Mouse (Mus musculus): ENCODE measurements around the gene Synj1. TPM values are rescaled to one million over a fixed set of nuclear protein-coding genes. Genes with fewer than 3 reads are reported as not detected.

Gene Synj1
- total and polyA plus RNA-seq, 3 experiments: 21.2 to 28.9 (median 28.7) TPM

GRCm38 (mm10) chr16:91045511-91045910, 34.4 kb upstream of the Synj1 start:
- no peaks in the 10 kb centered on the region for H3K27me3 ChIP-seq (ENCODE audit: control insufficient read depth, insufficient read depth, low read length)
- no peak overlapping the region for H3K27ac ChIP-seq
- TF ChIP-seq CTCF (IDR thresholded peaks at IDR 0.05) (peak; percentile 69), POLR2A (IDR thresholded peaks at IDR 0.05; ENCODE audit: insufficient read depth, low read depth, low read length) (no peak)
- intact Hi-C loops (cut with DNase I): no loop called here
- peaks cover 4% of the 10 kb centered on the region; the same call in 1 of the 2 replicates for H3K36me3 ChIP-seq (ENCODE audit: control insufficient read depth, insufficient read depth, low read length)
- H3K4me3 ChIP-seq: no peak overlapping the region
- no peaks in the 10 kb centered on the region; the same call in 1 of the 2 replicates for H3K79me2 ChIP-seq (replicated peaks; ENCODE audit: control insufficient read depth, insufficient read depth, low read length)
- peak; percentile 29 to 50 for DNase-seq
- WGBS: 51% methylated on average over 8 of the region's 8 CpGs
- H3K9ac ChIP-seq (ENCODE audit: low read depth, low read length): no peak overlapping the region
- peaks cover 1% of the 10 kb centered on the region; the same call in 1 of the 2 replicates for H3K4me1 ChIP-seq (ENCODE audit: control insufficient read depth, insufficient read depth, low read length)

- TF ChIP-seq POLR2A (IDR thresholded peaks at IDR 0.05; ENCODE audit: insufficient read depth, low read depth, low read length) (peak; percentile 94), EP300 (IDR thresholded peaks at IDR 0.05; ENCODE audit: insufficient read depth, low read depth, low read length) (peak; percentile 89), CTCF (IDR thresholded peaks at IDR 0.05) (peak; percentile 99)
Observed at GRCm38 (mm10) chr16:91044270-91045182, 33.4 kb upstream of the Synj1 start, which contains the start of gene Paxbp1. TSS of gene Paxbp1 (minus strand) at chr16:91044543.

GRCm38 (mm10) chr16:91043461-91044248, 32.5 kb upstream of the Synj1 start:
- intact Hi-C loops (cut with DNase I): loop anchor here (1.0 kb wide), 1 partner anchor 32 kb away; the partner anchor contains the start of gene Synj1
- H3K79me2 ChIP-seq (replicated peaks; ENCODE audit: control insufficient read depth, insufficient read depth, low read length): peaks cover 5% of the 10 kb centered on the region
- H3K9ac ChIP-seq (ENCODE audit: low read depth, low read length): peak overlapping the region; percentile 94
- peaks cover 4% of the 10 kb centered on the region; the same call in 1 of the 2 replicates for H3K36me3 ChIP-seq (ENCODE audit: control insufficient read depth, insufficient read depth, low read length)
- peak; percentile 64 to 70 for DNase-seq
- H3K27ac ChIP-seq: peak overlapping the region; percentile 92
- WGBS: under 1% methylated on average over 62 of the region's 63 CpGs
- H3K4me1 ChIP-seq (ENCODE audit: control insufficient read depth, insufficient read depth, low read length): peaks cover 3% of the 10 kb centered on the region
- H3K4me3 ChIP-seq: peak overlapping the region; percentile 94
- H3K27me3 ChIP-seq (ENCODE audit: control insufficient read depth, insufficient read depth, low read length): no peaks in the 10 kb centered on the region
- TF ChIP-seq EP300 (IDR thresholded peaks at IDR 0.05; ENCODE audit: insufficient read depth, low read depth, low read length): no peak
- TF ChIP-seq POLR2A (IDR thresholded peaks at IDR 0.05; ENCODE audit: insufficient read depth, low read depth, low read length): no peak
- no peak for TF ChIP-seq CTCF (IDR thresholded peaks at IDR 0.05)

More at GRCm38 (mm10) chr16:91044270-91045182, 33.4 kb upstream of the Synj1 start, which contains the start of gene Paxbp1:
- Histone ChIP-seq H3K27ac (peak within 1 kb of the TSS; percentile 92), H3K36me3 (ENCODE audit: control insufficient read depth, insufficient read depth, low read length) (peaks cover 4% of the 10 kb centered on the region; the same call in 1 of the 2 replicates), H3K27me3 (ENCODE audit: control insufficient read depth, insufficient read depth, low read length) (no peaks in the 10 kb centered on the region), H3K4me3 (peak within 1 kb of the TSS; percentile 94), H3K4me1 (ENCODE audit: control insufficient read depth, insufficient read depth, low read length) (peaks cover 3% of the 10 kb centered on the region), H3K9ac (ENCODE audit: low read depth, low read length) (peak within 1 kb of the TSS; percentile 94), H3K79me2 (replicated peaks; ENCODE audit: control insufficient read depth, insufficient read depth, low read length) (peaks cover 2% of the 10 kb centered on the region)
- WGBS: 1% methylated on average over 70 of the region's 70 CpGs
- DNase-seq: peak; percentile 99
- intact Hi-C loops (cut with DNase I): no loop called here

GRCm38 (mm10) chr16:91042640-91043039, 31.5 kb upstream of the Synj1 start:
- peaks cover 3% of the 10 kb centered on the region for H3K4me1 ChIP-seq (ENCODE audit: control insufficient read depth, insufficient read depth, low read length)
- DNase-seq: no peak
- peak overlapping the region; percentile 94 for H3K4me3 ChIP-seq
- intact Hi-C loops (cut with DNase I): loop anchor here (1.0 kb wide), 1 partner anchor 31 kb away; the partner anchor contains the start of gene Synj1
- no peaks in the 10 kb centered on the region for H3K27me3 ChIP-seq (ENCODE audit: control insufficient read depth, insufficient read depth, low read length)
- TF ChIP-seq CTCF (IDR thresholded peaks at IDR 0.05) (no peak), POLR2A (IDR thresholded peaks at IDR 0.05; ENCODE audit: insufficient read depth, low read depth, low read length) (no peak), EP300 (IDR thresholded peaks at IDR 0.05; ENCODE audit: insufficient read depth, low read depth, low read length) (no peak)
- 27% methylated on average over 1 of the region's 1 CpGs for WGBS
- no peak overlapping the region for H3K27ac ChIP-seq
- H3K79me2 ChIP-seq (replicated peaks; ENCODE audit: control insufficient read depth, insufficient read depth, low read length): peaks cover 5% of the 10 kb centered on the region
- no peak overlapping the region for H3K9ac ChIP-seq (ENCODE audit: low read depth, low read length)
- peaks cover 8% of the 10 kb centered on the region for H3K36me3 ChIP-seq (ENCODE audit: control insufficient read depth, insufficient read depth, low read length)

GRCm38 (mm10) chr16:91035866-91036265, 24.8 kb upstream of the Synj1 start:
- H3K27ac ChIP-seq: no peak overlapping the region
- H3K27me3 ChIP-seq (ENCODE audit: control insufficient read depth, insufficient read depth, low read length): no peaks in the 10 kb centered on the region
- DNase-seq: no peak
- 76% methylated on average over 10 of the region's 10 CpGs for WGBS
- TF ChIP-seq EP300 (IDR thresholded peaks at IDR 0.05; ENCODE audit: insufficient read depth, low read depth, low read length): no peak
- no peak for TF ChIP-seq POLR2A (IDR thresholded peaks at IDR 0.05; ENCODE audit: insufficient read depth, low read depth, low read length)
- no peak for TF ChIP-seq CTCF (IDR thresholded peaks at IDR 0.05)
- peaks cover 9% of the 10 kb centered on the region for H3K36me3 ChIP-seq (ENCODE audit: control insufficient read depth, insufficient read depth, low read length)
- H3K79me2 ChIP-seq (replicated peaks; ENCODE audit: control insufficient read depth, insufficient read depth, low read length): peaks cover 5% of the 10 kb centered on the region
- H3K9ac ChIP-seq (ENCODE audit: low read depth, low read length): no peak overlapping the region
- H3K4me3 ChIP-seq: no peak overlapping the region
- H3K4me1 ChIP-seq (ENCODE audit: control insufficient read depth, insufficient read depth, low read length): peaks cover 1% of the 10 kb centered on the region; the same call in 1 of the 2 replicates
- intact Hi-C loops (cut with DNase I): no loop called here

Data from heart, adult 2 months (tissue).